Mouse (Mus musculus): Measurements from ENCODE around the gene Sptan1.

DNA sequence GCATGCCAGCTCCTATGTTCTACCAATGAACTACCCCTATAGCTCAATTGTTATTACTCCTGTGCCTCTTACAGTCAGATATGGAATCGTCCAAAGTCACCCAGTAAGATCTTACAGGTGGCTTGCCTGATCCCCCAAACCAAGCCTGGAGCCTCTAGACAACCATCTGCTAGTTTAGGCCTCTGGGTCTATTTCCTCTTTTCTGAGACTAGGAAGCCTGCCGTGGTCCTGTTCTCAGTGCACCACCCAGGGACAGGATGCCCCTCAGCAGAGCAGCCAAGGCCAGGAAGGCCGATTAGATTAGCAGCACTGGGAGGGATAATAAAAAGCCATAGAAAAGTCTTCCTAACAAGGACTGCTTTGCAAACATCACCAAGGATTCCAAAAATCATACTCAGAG lies 84.5 kb downstream of the Sptan1 start:
- TF ChIP-seq POLR2A (IDR thresholded peaks at IDR 0.05; ENCODE audit: borderline replicate concordance, low read depth, low read length) (no peak), CTCF (IDR thresholded peaks at IDR 0.05; ENCODE audit: low read depth, low read length) (no peak)

All from bone marrow macrophage, adult 2 months (primary cell).